Mouse (Mus musculus) granulocyte monocyte progenitor cell, adult 5-6 weeks (primary cell): ENCODE results near the gene 1600002K03Rik. TPM values are rescaled to one million over a fixed set of nuclear protein-coding genes. Genes with fewer than 3 reads are reported as not detected.
"Not testable (repeated sequence)": the region's sequence is repeated elsewhere in the genome, so short reads cannot be mapped to it uniquely, and the experiment has no call there.

Experiments used
- ATAC-seq: replicated peaks from 2 replicates; pipeline ENCODE4 v1.8.0; 2016; ENCODE audit warnings: mild to moderate bottlenecking, moderate TSS enrichment, inconsistent platforms; ENCODE audit not compliant: poor library complexity, severe bottlenecking
- total RNA-seq, 2 experiments: library from RNA; stranded (forward) in 1 of 2; stranded (reverse) in 1 of 2; fragments of 200-712, 200-1000 nt in 1 of 2; fragments of >200 nt in 1 of 2; fragmentation: Nextera tagmentation in 1 of 2; gene quantifications; 2 replicates each; pipeline ENCODE4 v1.2.3; 2014 to 2017

Gene 1600002K03Rik
- total RNA-seq, 2 experiments from 2014 or later = 11.2 to 43.4 TPM

DNA sequence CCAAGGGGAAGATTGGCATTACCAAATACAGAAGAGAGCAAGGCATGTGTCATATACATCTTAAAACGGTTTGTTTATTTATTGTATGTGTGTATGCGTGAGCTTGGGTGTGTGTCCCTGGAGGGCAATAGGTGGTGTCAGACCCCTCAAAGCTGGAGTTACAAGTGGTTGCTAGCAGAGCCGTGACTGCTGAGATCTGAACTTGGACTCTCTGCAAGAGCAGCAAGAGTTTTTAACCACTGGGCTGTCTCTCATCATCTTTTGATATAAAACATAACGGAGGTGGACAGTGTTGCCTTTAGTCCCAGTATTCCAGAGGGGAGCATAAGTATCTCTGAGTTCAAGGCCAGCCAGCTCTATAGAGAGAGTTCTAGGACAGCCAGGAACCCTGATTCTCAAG lies 35.5 kb downstream of the 1600002K03Rik start:
- ATAC-seq = no peak

DNA sequence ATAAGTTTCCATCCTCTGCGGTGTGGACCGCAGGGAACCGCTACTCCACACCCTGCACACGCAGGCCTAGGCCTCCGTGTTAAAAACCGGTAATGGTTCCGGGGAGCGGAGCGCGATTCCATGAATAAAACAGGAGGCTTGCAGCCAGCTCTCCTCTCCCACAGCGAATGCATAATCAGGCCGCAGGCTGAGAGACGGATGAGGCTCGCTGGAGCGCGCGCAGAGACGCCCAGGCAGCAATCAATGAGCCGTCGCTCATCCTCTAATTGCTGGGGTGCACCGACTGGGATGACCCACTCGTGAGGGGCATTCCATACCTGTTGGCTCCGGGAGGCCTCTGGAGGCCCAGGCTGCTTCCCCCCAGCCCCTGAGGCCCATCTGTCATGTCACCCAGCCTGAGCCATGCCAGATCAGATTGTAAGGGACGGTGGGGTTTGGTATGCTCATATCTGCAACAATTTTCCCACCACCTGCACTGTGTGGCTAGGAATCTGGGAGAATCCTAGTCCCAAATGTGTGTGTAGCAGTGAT lies 36.2 kb downstream of the 1600002K03Rik start:
- ATAC-seq = no peak

DNA sequence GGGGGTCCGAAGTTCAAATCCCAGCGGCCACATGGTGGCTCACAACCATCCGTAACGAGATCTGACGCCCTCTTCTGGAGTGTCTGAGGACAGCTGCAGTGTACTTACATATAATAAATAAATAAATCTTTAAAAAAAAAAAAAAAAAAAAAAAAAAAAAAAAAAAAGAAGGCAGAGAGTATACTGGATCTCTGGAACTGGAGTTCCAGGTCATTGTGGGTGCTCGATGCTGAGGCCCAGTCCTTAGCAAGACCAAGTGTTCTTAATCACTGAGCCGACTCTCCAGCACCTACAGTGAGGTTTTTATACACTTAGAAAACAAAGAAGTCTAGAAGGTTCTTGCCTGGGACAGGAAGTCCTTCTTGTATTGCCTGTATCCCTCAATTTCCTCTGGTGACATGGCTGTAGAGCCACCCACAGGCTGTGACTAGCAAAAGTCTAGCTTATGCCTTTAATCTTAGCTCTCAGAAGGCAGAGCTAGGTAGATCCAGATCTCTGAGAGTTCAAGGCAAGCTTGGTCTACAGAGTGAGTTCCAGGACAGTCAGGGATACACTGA lies 38.9 kb downstream of the 1600002K03Rik start:
- not testable (repeated sequence) for ATAC-seq

DNA sequence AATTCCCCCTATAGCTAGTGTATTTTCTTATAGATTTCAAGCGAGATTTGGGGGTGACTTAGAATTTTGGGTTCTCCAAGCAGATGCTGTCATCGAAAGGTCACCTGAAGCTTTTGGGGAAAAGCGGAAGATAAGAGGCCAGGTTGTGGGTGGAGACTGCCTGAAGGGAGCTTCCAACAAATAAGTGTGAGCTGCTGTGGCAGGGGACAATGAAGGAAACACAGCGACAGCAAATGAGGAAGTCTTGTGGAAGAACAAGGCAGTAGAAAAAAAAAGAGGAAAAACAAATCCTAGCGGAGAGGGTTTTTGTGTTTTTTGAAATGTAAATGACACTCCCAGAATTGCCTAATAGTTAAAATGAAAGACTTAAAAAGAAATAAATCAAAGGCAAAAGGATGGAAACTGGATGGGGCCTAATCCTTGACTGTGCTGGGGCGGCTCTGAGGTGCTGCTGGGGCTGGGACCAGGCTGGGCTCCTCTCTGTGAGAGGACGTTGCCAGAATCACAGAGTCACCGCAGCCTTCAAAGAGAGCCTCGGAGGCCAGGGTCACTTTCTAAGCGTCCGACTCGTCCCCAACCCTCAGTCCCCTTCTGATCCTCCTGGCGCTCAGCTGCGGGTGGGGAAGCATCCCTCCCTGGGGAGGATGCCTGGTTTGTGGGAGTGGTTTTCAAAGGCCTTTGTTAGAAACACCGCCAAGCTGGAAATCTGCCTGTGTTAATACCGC lies 42.5 kb downstream of the 1600002K03Rik start:
- ATAC-seq = peak; percentile 59

DNA sequence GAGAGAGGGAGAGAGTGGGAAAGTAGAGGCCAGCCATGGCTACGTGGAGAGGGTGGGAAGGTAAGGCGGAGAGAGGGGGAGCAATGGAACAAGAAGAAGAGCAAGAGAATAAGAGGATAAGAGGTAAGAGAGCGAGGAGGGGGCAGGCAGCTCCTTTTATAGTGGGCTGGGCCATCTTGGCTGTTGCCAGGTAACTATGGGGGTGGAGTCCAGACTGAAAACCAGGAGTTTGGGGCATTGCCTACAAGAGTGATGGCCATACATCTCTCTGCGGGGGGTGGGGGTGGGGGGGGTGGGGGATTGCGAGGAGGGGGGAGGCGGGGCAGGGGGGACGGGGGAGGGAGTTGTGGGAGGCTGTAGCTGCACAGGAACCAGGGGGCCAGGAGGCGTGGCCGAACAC lies 47.9 kb downstream of the 1600002K03Rik start:
- no peak for ATAC-seq

DNA sequence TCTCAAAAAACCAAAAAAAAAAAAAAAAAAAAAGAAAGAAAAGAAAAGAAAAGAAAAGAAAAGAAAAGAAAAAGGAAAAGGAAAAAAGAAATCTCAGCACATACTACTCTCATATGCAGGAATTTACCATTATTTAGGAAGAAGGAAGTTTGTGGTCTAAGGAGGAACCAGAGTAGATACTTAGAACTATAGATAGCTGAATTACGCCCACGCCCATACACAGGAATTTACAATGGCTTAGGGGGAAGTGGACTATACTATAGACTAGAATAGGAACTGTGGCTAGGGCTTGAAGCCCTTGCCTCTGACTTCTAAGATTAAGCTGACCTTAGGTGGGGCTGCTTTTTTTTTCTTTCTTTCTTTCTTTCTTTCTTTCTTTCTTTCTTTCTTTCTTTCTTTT lies 50.4 kb downstream of the 1600002K03Rik start:
- ATAC-seq = not testable (repeated sequence)

Other genes with a start within 250 kb of the 1600002K03Rik start
- gene Arid3a, start 245.9 kb upstream of the 1600002K03Rik start, total RNA-seq (2014; fragmentation: Nextera tagmentation) = 21.2 and 22.5 TPM in 2 replicates
- gene Arid3a, start 245.9 kb upstream of the 1600002K03Rik start, total RNA-seq (2017) = 32.4 and 36.7 TPM in 2 replicates
- 48.4 and 49.8 TPM in 2 replicates for gene Wdr18, start 212.8 kb upstream of the 1600002K03Rik start, total RNA-seq (2014; fragmentation: Nextera tagmentation)
- gene Wdr18, start 212.8 kb upstream of the 1600002K03Rik start, total RNA-seq (2017) = 24.6 and 28.2 TPM in 2 replicates
- not detected in 2 replicates for gene Grin3b, start 202.2 kb upstream of the 1600002K03Rik start, total RNA-seq (2014; fragmentation: Nextera tagmentation)
- gene Grin3b, start 202.2 kb upstream of the 1600002K03Rik start, total RNA-seq (2017) = not detected in 2 replicates
- 38.2 and 63.0 TPM in 2 replicates for gene Tmem259, start 188.6 kb upstream of the 1600002K03Rik start, total RNA-seq (2014; fragmentation: Nextera tagmentation)
- 43.2 and 54.7 TPM in 2 replicates for gene Tmem259, start 188.6 kb upstream of the 1600002K03Rik start, total RNA-seq (2017)
- 50.6 and 57.5 TPM in 2 replicates for gene Cnn2, start 184.4 kb upstream of the 1600002K03Rik start, total RNA-seq (2014; fragmentation: Nextera tagmentation)
- 72.7 and 89.8 TPM in 2 replicates for gene Cnn2, start 184.4 kb upstream of the 1600002K03Rik start, total RNA-seq (2017)
- gene Abca7, start 176.4 kb upstream of the 1600002K03Rik start, total RNA-seq (2014; fragmentation: Nextera tagmentation) = 23.0 and 28.8 TPM in 2 replicates
- gene Abca7, start 176.4 kb upstream of the 1600002K03Rik start, total RNA-seq (2017) = 14.7 and 16.0 TPM in 2 replicates
- gene Arhgap45, start 156.3 kb upstream of the 1600002K03Rik start, total RNA-seq (2014; fragmentation: Nextera tagmentation) = 109 and 133 TPM in 2 replicates
- 110 and 120 TPM in 2 replicates for gene Arhgap45, start 156.3 kb upstream of the 1600002K03Rik start, total RNA-seq (2017)
- gene Polr2e, start 133.1 kb upstream of the 1600002K03Rik start, total RNA-seq (2014; fragmentation: Nextera tagmentation) = 96.6 and 105 TPM in 2 replicates
- 79.7 and 86.7 TPM in 2 replicates for gene Polr2e, start 133.1 kb upstream of the 1600002K03Rik start, total RNA-seq (2017)
- gene Gpx4, start 125.8 kb upstream of the 1600002K03Rik start, total RNA-seq (2014; fragmentation: Nextera tagmentation) = 278 and 280 TPM in 2 replicates
- gene Gpx4, start 125.8 kb upstream of the 1600002K03Rik start, total RNA-seq (2017) = 397 and 420 TPM in 2 replicates
- 42.4 and 43.6 TPM in 2 replicates for gene Sbno2, start 67.4 kb upstream of the 1600002K03Rik start, total RNA-seq (2014; fragmentation: Nextera tagmentation)
- 18.0 and 24.5 TPM in 2 replicates for gene Sbno2, start 67.4 kb upstream of the 1600002K03Rik start, total RNA-seq (2017)
- gene Stk11, start 57.1 kb upstream of the 1600002K03Rik start, total RNA-seq (2014; fragmentation: Nextera tagmentation) = 94.5 and 150 TPM in 2 replicates
- 121 and 132 TPM in 2 replicates for gene Stk11, start 57.1 kb upstream of the 1600002K03Rik start, total RNA-seq (2017)
- 193 and 253 TPM in 2 replicates for gene Atp5d, start 34.3 kb upstream of the 1600002K03Rik start, total RNA-seq (2014; fragmentation: Nextera tagmentation)
- gene Atp5d, start 34.3 kb upstream of the 1600002K03Rik start, total RNA-seq (2017) = 47.4 and 49.6 TPM in 2 replicates
- 0.73 and 5.3 TPM in 2 replicates for gene Cbarp, start 32.1 kb upstream of the 1600002K03Rik start, total RNA-seq (2014; fragmentation: Nextera tagmentation)
- gene Cbarp, start 32.1 kb upstream of the 1600002K03Rik start, total RNA-seq (2017) = 0.36 TPM in 1 of 2 replicates, not detected in the other
- gene Midn, start 24.7 kb upstream of the 1600002K03Rik start, total RNA-seq (2014; fragmentation: Nextera tagmentation) = 26.7 and 36.8 TPM in 2 replicates
- 10.0 and 17.4 TPM in 2 replicates for gene Midn, start 24.7 kb upstream of the 1600002K03Rik start, total RNA-seq (2017)
- gene Cirbp, start 7.0 kb upstream of the 1600002K03Rik start, total RNA-seq (2014; fragmentation: Nextera tagmentation) = 25.3 and 70.7 TPM in 2 replicates
- 36.8 and 40.7 TPM in 2 replicates for gene Cirbp, start 7.0 kb upstream of the 1600002K03Rik start, total RNA-seq (2017)
- gene Efna2, start 6.5 kb downstream of the 1600002K03Rik start, total RNA-seq (2014; fragmentation: Nextera tagmentation) = not detected in 2 replicates
- 0.05 TPM in 1 of 2 replicates, not detected in the other for gene Efna2, start 6.5 kb downstream of the 1600002K03Rik start, total RNA-seq (2017)
- 52.6 and 53.1 TPM in 2 replicates for gene Mum1, start 53.5 kb downstream of the 1600002K03Rik start, total RNA-seq (2014; fragmentation: Nextera tagmentation)
- 30.6 and 31.0 TPM in 2 replicates for gene Mum1, start 53.5 kb downstream of the 1600002K03Rik start, total RNA-seq (2017)
- gene Ndufs7, start 76.2 kb downstream of the 1600002K03Rik start, total RNA-seq (2014; fragmentation: Nextera tagmentation) = 109 and 191 TPM in 2 replicates
- 97.9 and 124 TPM in 2 replicates for gene Ndufs7, start 76.2 kb downstream of the 1600002K03Rik start, total RNA-seq (2017)
- gene Gamt, start 88.1 kb downstream of the 1600002K03Rik start, total RNA-seq (2014; fragmentation: Nextera tagmentation) = 4.8 and 6.9 TPM in 2 replicates
- 3.1 and 5.7 TPM in 2 replicates for gene Gamt, start 88.1 kb downstream of the 1600002K03Rik start, total RNA-seq (2017)
- 128 and 145 TPM in 2 replicates for gene Dazap1, start 88.5 kb downstream of the 1600002K03Rik start, total RNA-seq (2014; fragmentation: Nextera tagmentation)
- gene Dazap1, start 88.5 kb downstream of the 1600002K03Rik start, total RNA-seq (2017) = 154 and 157 TPM in 2 replicates
- 3,725 and 3,829 TPM in 2 replicates for gene Rps15, start 119.5 kb downstream of the 1600002K03Rik start, total RNA-seq (2014; fragmentation: Nextera tagmentation)
- gene Rps15, start 119.5 kb downstream of the 1600002K03Rik start, total RNA-seq (2017) = 2,646 and 2,810 TPM in 2 replicates
- not detected in 2 replicates for gene Apc2, start 123.0 kb downstream of the 1600002K03Rik start, total RNA-seq (2014; fragmentation: Nextera tagmentation)
- gene Apc2, start 123.0 kb downstream of the 1600002K03Rik start, total RNA-seq (2017) = not detected in 2 replicates
- 35.2 and 45.0 TPM in 2 replicates for gene 2310011J03Rik, start 147.6 kb downstream of the 1600002K03Rik start, total RNA-seq (2014; fragmentation: Nextera tagmentation)
- gene 2310011J03Rik, start 147.6 kb downstream of the 1600002K03Rik start, total RNA-seq (2017) = 16.4 and 17.4 TPM in 2 replicates
- gene Pcsk4, start 156.6 kb downstream of the 1600002K03Rik start, total RNA-seq (2014; fragmentation: Nextera tagmentation) = 6.7 and 7.2 TPM in 2 replicates
- 0.98 and 1.6 TPM in 2 replicates for gene Pcsk4, start 156.6 kb downstream of the 1600002K03Rik start, total RNA-seq (2017)
- gene Reep6, start 157.0 kb downstream of the 1600002K03Rik start, total RNA-seq (2014; fragmentation: Nextera tagmentation) = 0.11 and 0.60 TPM in 2 replicates
- 0.22 and 2.7 TPM in 2 replicates for gene Reep6, start 157.0 kb downstream of the 1600002K03Rik start, total RNA-seq (2017)
- not detected in 2 replicates for gene Adamtsl5, start 175.5 kb downstream of the 1600002K03Rik start, total RNA-seq (2014; fragmentation: Nextera tagmentation)
- gene Adamtsl5, start 175.5 kb downstream of the 1600002K03Rik start, total RNA-seq (2017) = not detected in 2 replicates
- not detected in 2 replicates for gene Plk5, start 183.5 kb downstream of the 1600002K03Rik start, total RNA-seq (2014; fragmentation: Nextera tagmentation)
- gene Plk5, start 183.5 kb downstream of the 1600002K03Rik start, total RNA-seq (2017) = not detected in 2 replicates
- 0.67 and 3.6 TPM in 2 replicates for gene Mex3d, start 214.7 kb downstream of the 1600002K03Rik start, total RNA-seq (2014; fragmentation: Nextera tagmentation)
- gene Mex3d, start 214.7 kb downstream of the 1600002K03Rik start, total RNA-seq (2017) = 2.1 and 2.2 TPM in 2 replicates
- gene Mbd3, start 226.6 kb downstream of the 1600002K03Rik start, total RNA-seq (2014; fragmentation: Nextera tagmentation) = 85.0 and 105 TPM in 2 replicates
- gene Mbd3, start 226.6 kb downstream of the 1600002K03Rik start, total RNA-seq (2017) = 94.1 and 106 TPM in 2 replicates
- 382 and 438 TPM in 2 replicates for gene Uqcr11, start 233.9 kb downstream of the 1600002K03Rik start, total RNA-seq (2014; fragmentation: Nextera tagmentation)
- 172 and 277 TPM in 2 replicates for gene Uqcr11, start 233.9 kb downstream of the 1600002K03Rik start, total RNA-seq (2017)